Comparison of ENCODE assay signal across 17 mouse cellular contexts in genomic region chr4:150563281-150563680, GRCm38 (mm10).
DNase-seq lines count a peak whose midpoint lies in the region; ATAC-seq lines count a peak whose summit lies in the region.
"Had no signal": no experiment of that assay in that cellular context is flagged by ENCODE, and none has a peak within 500 bp of the region (broad histone marks: within the 10 kb centered on the region; RNA-seq: fewer than 3 reads in every experiment).

No protein-coding gene starts in this region.

- peaks cover 20% of the 10 kb centered on the region for H3K4me1 ChIP-seq in midbrain, embryonic 15.5 days
- peaks cover 12% of the 10 kb centered on the region for H3K4me1 ChIP-seq in midbrain, embryonic 10.5 days
- H3K4me1 ChIP-seq in neural tube, embryonic 15.5 days, result peaks cover 48% of the 10 kb centered on the region

- H3K27ac ChIP-seq in midbrain, embryonic 15.5 days, result no peak overlapping the region; the same call in 1 of the 2 replicates
- H3K27ac ChIP-seq in midbrain, embryonic 10.5 days (replicated peaks), result no peak overlapping the region
- H3K27ac ChIP-seq in neural tube, embryonic 15.5 days (replicated peaks), result peak overlapping the region; percentile 34; the same call in 1 of the 2 replicates
- H3K27ac ChIP-seq: embryonic facial prominence, embryonic 13.5 days; forebrain, embryonic 15.5 days; heart, embryonic 13.5 days; limb, embryonic 15.5 days; liver, embryonic 15.5 days had no signal

- WGBS in midbrain, embryonic 15.5 days, result 23% methylated on average over 5 of the region's 5 CpGs
- WGBS in midbrain, embryonic 10.5 days, result 72% methylated on average over 5 of the region's 5 CpGs
- 31% methylated on average over 5 of the region's 5 CpGs for WGBS in neural tube, embryonic 15.5 days

- no peak overlapping the region for H3K9ac ChIP-seq in midbrain, embryonic 15.5 days
- no peak overlapping the region for H3K9ac ChIP-seq in neural tube, embryonic 15.5 days (replicated peaks)
- H3K9ac ChIP-seq: forebrain, embryonic 15.5 days; heart, embryonic 13.5 days; limb, embryonic 15.5 days; liver, embryonic 15.5 days had no signal

- ATAC-seq in midbrain, embryonic 15.5 days (replicated peaks), result 0 out of 2 replicates have a peak, but pooled peaks have one; percentile 34
- no peak for ATAC-seq in neural tube, embryonic 15.5 days (ENCODE audit: low FRiP score)
- ATAC-seq: forebrain, embryonic 15.5 days; midbrain, embryonic 16.5 days had no signal

- no peaks in the 10 kb centered on the region for H3K27me3 ChIP-seq in midbrain, embryonic 15.5 days (replicated peaks)
- no peaks in the 10 kb centered on the region for H3K27me3 ChIP-seq in midbrain, embryonic 10.5 days (ENCODE audit: low read depth, poor library complexity, severe bottlenecking)
- no peaks in the 10 kb centered on the region for H3K27me3 ChIP-seq in neural tube, embryonic 15.5 days (replicated peaks)
- H3K27me3 ChIP-seq: embryonic facial prominence, embryonic 13.5 days; forebrain, embryonic 15.5 days; heart, embryonic 13.5 days; limb, embryonic 15.5 days; liver, embryonic 15.5 days had no signal

- DNase-seq in kidney, adult 11 months, result peak; percentile 64
- DNase-seq in kidney, adult 18-20 months, result no peak
- no peak for DNase-seq in midbrain, embryonic 10.5 days (ENCODE audit: low spot score)
- peak; percentile 83 for DNase-seq in kidney, adult 9 months
- no peak for DNase-seq in urinary bladder, postnatal 4 days (ENCODE audit: low spot score in 2 of 2)
- DNase-seq: cerebellum, adult 9-11 months; layer of hippocampus, postnatal 36 days; right cerebral cortex, adult 18-20 months; thymus, postnatal 14 days had no signal

- H3K4me3 ChIP-seq in midbrain, embryonic 15.5 days, result no peak overlapping the region
- no peak overlapping the region for H3K4me3 ChIP-seq in midbrain, embryonic 10.5 days
- H3K4me3 ChIP-seq in neural tube, embryonic 15.5 days (replicated peaks), result no peak overlapping the region
- H3K4me3 ChIP-seq: embryonic facial prominence, embryonic 13.5 days; forebrain, embryonic 15.5 days; heart, embryonic 13.5 days; limb, embryonic 15.5 days; liver, embryonic 15.5 days had no signal

- H3K4me2 ChIP-seq in midbrain, embryonic 15.5 days, result no peak overlapping the region
- H3K4me2 ChIP-seq in neural tube, embryonic 15.5 days, result no peak overlapping the region
- H3K4me2 ChIP-seq: embryonic facial prominence, embryonic 13.5 days; forebrain, embryonic 15.5 days; heart, embryonic 13.5 days; limb, embryonic 15.5 days; liver, embryonic 15.5 days had no signal

- H3K9me3 ChIP-seq in midbrain, embryonic 15.5 days, result no peaks in the 10 kb centered on the region
- no peaks in the 10 kb centered on the region for H3K9me3 ChIP-seq in midbrain, embryonic 10.5 days (replicated peaks)
- H3K9me3 ChIP-seq in neural tube, embryonic 15.5 days (replicated peaks), result no peaks in the 10 kb centered on the region
- H3K9me3 ChIP-seq: embryonic facial prominence, embryonic 13.5 days; forebrain, embryonic 15.5 days; heart, embryonic 13.5 days; limb, embryonic 15.5 days; liver, embryonic 15.5 days had no signal

- H3K36me3 ChIP-seq in midbrain, embryonic 15.5 days (replicated peaks), result no peaks in the 10 kb centered on the region
- peaks cover 3% of the 10 kb centered on the region; the same call in 1 of the 2 replicates for H3K36me3 ChIP-seq in midbrain, embryonic 10.5 days
- no peaks in the 10 kb centered on the region for H3K36me3 ChIP-seq in neural tube, embryonic 15.5 days
- H3K36me3 ChIP-seq: forebrain, embryonic 15.5 days; limb, embryonic 15.5 days; liver, embryonic 15.5 days had no signal

Comparison
In these comparisons a context has a peak if more than half of its experiments do, and no peak if none do; other contexts are left out.
1. DNase-seq: peak in kidney, adult 11 months (single experiment) and kidney, adult 9 months (single experiment); none in kidney, adult 18-20 months (single experiment), midbrain, embryonic 10.5 days (single experiment) and urinary bladder, postnatal 4 days (0 of 2).